Mouse (Mus musculus) hindbrain, embryonic 12.5 days (tissue): ENCODE data around the gene Xndc1. TPM values are rescaled to one million over a fixed set of nuclear protein-coding genes. Genes with fewer than 3 reads are reported as not detected.
"Not testable (repeated sequence)": the region's sequence is repeated elsewhere in the genome, so short reads cannot be mapped to it uniquely, and the experiment has no call there.

Experiments
- ATAC-seq: fragments of 200-750 bp; cut with Nextera tagmentation; 2 replicates; pipeline ENCODE4 v1.8.0; 2017; ENCODE audit warnings: moderate TSS enrichment; ENCODE audit not compliant: low FRiP score
- H3K27ac ChIP-seq: fragments of 300-500 bp; sonication (generic); 2 replicates; pipeline ENCODE4 v1.5.1; 2016; ENCODE audit warnings: mild to moderate bottlenecking
- H3K27me3 ChIP-seq: fragments of 300-500 bp; sonication (generic); 2 replicates; pipeline ENCODE4 v1.6.1; 2016; ENCODE audit warnings: mild to moderate bottlenecking
- H3K36me3 ChIP-seq: fragments of 300-500 bp; sonication (generic); 2 replicates; pipeline ENCODE4 v1.6.1; 2016; ENCODE audit warnings: mild to moderate bottlenecking
- H3K4me1 ChIP-seq: fragments of 300-500 bp; sonication (generic); 2 replicates; pipeline ENCODE4 v1.6.1; 2016
- H3K4me2 ChIP-seq: fragments of 300-500 bp; sonication (generic); replicated peaks from 2 replicates; pipeline ENCODE4 v1.6.1; 2016; ENCODE audit warnings: mild to moderate bottlenecking
- H3K4me3 ChIP-seq: fragments of 300-500 bp; sonication (generic); 2 replicates; pipeline ENCODE4 v1.5.1; 2016; ENCODE audit warnings: mild to moderate bottlenecking
- H3K9ac ChIP-seq: fragments of 300-500 bp; sonication (generic); 2 replicates; pipeline ENCODE4 v1.6.1; 2016; ENCODE audit warnings: mild to moderate bottlenecking, moderate library complexity
- H3K9me3 ChIP-seq: fragments of 300-500 bp; sonication (generic); replicated peaks from 2 replicates; pipeline ENCODE4 v1.6.1; 2016; ENCODE audit warnings: mild to moderate bottlenecking
- WGBS: fragments of 180-500 bp; shearing (Covaris S2); methylation state at CpG from one replicate; pipeline ENCODE4 v1.1.7; 2016; 5-methylcytosine and 5-hydroxymethylcytosine counted together
- polyA plus RNA-seq: library from polyadenylated mRNA; unstranded; fragments of >200 nt; fragmentation: Nextera tagmentation; extraction: Ambion mirVana; gene quantifications from 2 replicates; pipeline ENCODE4 v1.2.1, GENCODE M21; 2016

Xndc1 gene
- polyA plus RNA-seq, 1 experiment from 2014 or later: 34.6 TPM

- H3K9ac ChIP-seq: no peak overlapping the region
- H3K27ac ChIP-seq: no peak overlapping the region
- no peaks in the 10 kb centered on the region for H3K9me3 ChIP-seq
- H3K27me3 ChIP-seq: no peaks in the 10 kb centered on the region
- no peak for ATAC-seq
- H3K4me1 ChIP-seq: no peaks in the 10 kb centered on the region
- no peak overlapping the region for H3K4me3 ChIP-seq
- H3K36me3 ChIP-seq: peaks cover 36% of the 10 kb centered on the region
- WGBS: 84% methylated on average over 2 of the region's 2 CpGs
- no peak overlapping the region for H3K4me2 ChIP-seq
These were observed 23.0 kb upstream of the Xndc1 start for GRCm38 (mm10) chr7:102042314-102042713.

- H3K27ac ChIP-seq, H3K27me3 ChIP-seq, H3K9ac ChIP-seq, H3K4me2 ChIP-seq, H3K9me3 ChIP-seq, ATAC-seq, H3K4me3 ChIP-seq, H3K4me1 ChIP-seq: not testable (repeated sequence)
- H3K36me3 ChIP-seq: peaks cover 15% of the 10 kb centered on the region; the same call in 1 of the 2 replicates
These were observed 16.8 kb upstream of the Xndc1 start for GRCm38 (mm10) chr7:102048524-102048923.

- ATAC-seq: no peak
- 95% methylated on average over 3 of the region's 3 CpGs for WGBS
These were observed 4.0 kb upstream of the Xndc1 start for GRCm38 (mm10) chr7:102061353-102061752.

GRCm38 (mm10) chr7:102062203-102062602 lies 3.1 kb upstream of the Xndc1 start:
- Histone ChIP-seq H3K27me3 (no peaks in the 10 kb centered on the region), H3K4me3 (no peak overlapping the region), H3K9me3 (no peaks in the 10 kb centered on the region), H3K4me1 (peaks cover 28% of the 10 kb centered on the region), H3K27ac (no peak overlapping the region), H3K9ac (no peak overlapping the region), H3K36me3 (peaks cover 17% of the 10 kb centered on the region; the same call in 1 of the 2 replicates), H3K4me2 (no peak overlapping the region)
- WGBS: 96% methylated on average over 1 of the region's 1 CpGs
- ATAC-seq: no peak

More at GRCm38 (mm10) chr7:102061353-102061752, 4.0 kb upstream of the Xndc1 start:
- Histone ChIP-seq H3K4me2 (no peak overlapping the region), H3K27me3 (no peaks in the 10 kb centered on the region), H3K27ac (no peak overlapping the region), H3K4me1 (peaks cover 25% of the 10 kb centered on the region), H3K9me3 (no peaks in the 10 kb centered on the region), H3K36me3 (peaks cover 23% of the 10 kb centered on the region; the same call in 1 of the 2 replicates), H3K9ac (no peak overlapping the region), H3K4me3 (no peak overlapping the region)

GRCm38 (mm10) chr7:102063891-102064290 lies 1.4 kb upstream of the Xndc1 start:
- H3K27ac ChIP-seq: no peak overlapping the region
- H3K4me3 ChIP-seq: peak overlapping the region; percentile 76
- WGBS: 92% methylated on average over 9 of the region's 9 CpGs
- H3K9me3 ChIP-seq: no peaks in the 10 kb centered on the region
- H3K4me2 ChIP-seq: peak overlapping the region; percentile 75
- peaks cover 28% of the 10 kb centered on the region for H3K4me1 ChIP-seq
- 0 out of 2 replicates have a peak, but pooled peaks cover 11% of the 10 kb centered on the region for H3K36me3 ChIP-seq
- ATAC-seq: no peak
- H3K9ac ChIP-seq: no peak overlapping the region
- H3K27me3 ChIP-seq: no peaks in the 10 kb centered on the region

- H3K27ac ChIP-seq: peak overlapping the region; percentile 79
- 0 out of 2 replicates have a peak, but pooled peaks cover 6% of the 10 kb centered on the region for H3K36me3 ChIP-seq
- H3K9ac ChIP-seq: peak overlapping the region; percentile 77
- H3K9me3 ChIP-seq: no peaks in the 10 kb centered on the region
- H3K27me3 ChIP-seq: no peaks in the 10 kb centered on the region
- peak overlapping the region; percentile 75 for H3K4me2 ChIP-seq
- peak; percentile 73 for ATAC-seq
- WGBS: under 1% methylated on average over 9 of the region's 9 CpGs
- H3K4me3 ChIP-seq: peak overlapping the region; percentile 76
- peaks cover 28% of the 10 kb centered on the region for H3K4me1 ChIP-seq
These were observed 661 bp upstream of the Xndc1 start for GRCm38 (mm10) chr7:102064655-102065045.

GRCm38 (mm10) chr7:102066363-102066762 lies 1.1 kb downstream of the Xndc1 start:
- no peak for ATAC-seq
- H3K27ac ChIP-seq: no peak overlapping the region
- peak overlapping the region; percentile 75 for H3K4me2 ChIP-seq
- no peaks in the 10 kb centered on the region for H3K27me3 ChIP-seq
- H3K9me3 ChIP-seq: no peaks in the 10 kb centered on the region
- H3K4me3 ChIP-seq: peak overlapping the region; percentile 76
- H3K9ac ChIP-seq: peak overlapping the region; percentile 77
- peaks cover 6% of the 10 kb centered on the region for H3K36me3 ChIP-seq
- H3K4me1 ChIP-seq: peaks cover 28% of the 10 kb centered on the region
- WGBS: 81% methylated on average over 6 of the region's 6 CpGs

GRCm38 (mm10) chr7:102076714-102077296 lies 11.5 kb downstream of the Xndc1 start:
- Histone ChIP-seq H3K36me3 (peaks cover 83% of the 10 kb centered on the region), H3K4me1 (no peaks in the 10 kb centered on the region), H3K27me3 (no peaks in the 10 kb centered on the region), H3K4me2 (no peak overlapping the region), H3K9me3 (no peaks in the 10 kb centered on the region), H3K4me3 (no peak overlapping the region), H3K27ac (no peak overlapping the region), H3K9ac (no peak overlapping the region)
- no peak for ATAC-seq
- whole genome bisulfite sequencing: 87% methylated on average over 7 of the region's 7 CpGs

GRCm38 (mm10) chr7:102078517-102078916 lies 13.2 kb downstream of the Xndc1 start:
- Histone ChIP-seq H3K4me1 (no peaks in the 10 kb centered on the region), H3K4me2 (no peak overlapping the region), H3K9ac (no peak overlapping the region), H3K27me3 (no peaks in the 10 kb centered on the region), H3K27ac (no peak overlapping the region), H3K9me3 (no peaks in the 10 kb centered on the region), H3K36me3 (peaks cover 84% of the 10 kb centered on the region), H3K4me3 (no peak overlapping the region)
- 86% methylated on average over 7 of the region's 7 CpGs for WGBS
- no peak for ATAC-seq

- H3K4me3 ChIP-seq: no peak overlapping the region
- no peak overlapping the region for H3K27ac ChIP-seq
- no peaks in the 10 kb centered on the region for H3K9me3 ChIP-seq
- no peaks in the 10 kb centered on the region for H3K4me1 ChIP-seq
- H3K36me3 ChIP-seq: peaks cover 80% of the 10 kb centered on the region
- no peak overlapping the region for H3K4me2 ChIP-seq
- WGBS: 95% methylated on average over 8 of the region's 8 CpGs
- ATAC-seq: no peak
- H3K27me3 ChIP-seq: no peaks in the 10 kb centered on the region
- H3K9ac ChIP-seq: no peak overlapping the region
These were observed 15.0 kb downstream of the Xndc1 start for GRCm38 (mm10) chr7:102080311-102080710.

- Histone ChIP-seq H3K9me3 (no peaks in the 10 kb centered on the region), H3K4me2 (no peak overlapping the region), H3K27me3 (no peaks in the 10 kb centered on the region), H3K36me3 (peaks cover 71% of the 10 kb centered on the region), H3K9ac (no peak overlapping the region), H3K4me3 (no peak overlapping the region), H3K27ac (no peak overlapping the region), H3K4me1 (no peaks in the 10 kb centered on the region)
- 96% methylated on average over 5 of the region's 5 CpGs for WGBS
- no peak for ATAC-seq
These were observed 16.5 kb downstream of the Xndc1 start for GRCm38 (mm10) chr7:102081784-102082183.

- no peaks in the 10 kb centered on the region for H3K27me3 ChIP-seq
- H3K4me1 ChIP-seq: no peaks in the 10 kb centered on the region
- no peak within 1 kb of the TSS for H3K4me2 ChIP-seq
- no peak within 1 kb of the TSS for H3K4me3 ChIP-seq
- peaks cover 61% of the 10 kb centered on the region for H3K36me3 ChIP-seq
- no peaks in the 10 kb centered on the region for H3K9me3 ChIP-seq
- 81% methylated on average over 5 of the region's 5 CpGs for WGBS
- H3K9ac ChIP-seq: no peak within 1 kb of the TSS
- no peak for ATAC-seq
- H3K27ac ChIP-seq: no peak within 1 kb of the TSS
These were observed 17.5 kb downstream of the Xndc1 start, which contains the start of gene Trpc2 for GRCm38 (mm10) chr7:102082816-102083215. TSS of gene Trpc2 (plus strand) at chr7:102083116.

GRCm38 (mm10) chr7:102084041-102084696 lies 18.9 kb downstream of the Xndc1 start:
- no peaks in the 10 kb centered on the region for H3K27me3 ChIP-seq
- no peak overlapping the region for H3K4me2 ChIP-seq
- no peaks in the 10 kb centered on the region for H3K4me1 ChIP-seq
- H3K9me3 ChIP-seq: no peaks in the 10 kb centered on the region
- no peak overlapping the region for H3K9ac ChIP-seq
- 93% methylated on average over 26 of the region's 26 CpGs for WGBS
- ATAC-seq: no peak
- no peak overlapping the region for H3K4me3 ChIP-seq
- peaks cover 64% of the 10 kb centered on the region for H3K36me3 ChIP-seq
- H3K27ac ChIP-seq: no peak overlapping the region
